Mouse (Mus musculus): ENCODE measurements around the gene Zfp961.

Zfp961 gene

GRCm38 (mm10) chr8:71960483-71960882, 9.6 kb downstream of the Zfp961 start:
- no peak for DNase-seq (ENCODE audit: extremely low read depth, low read depth, low spot score)

- no peak for DNase-seq (ENCODE audit: extremely low read depth, low read depth, low spot score)
Measured at GRCm38 (mm10) chr8:71961796-71962195, 11.0 kb downstream of the Zfp961 start.

- no peak for DNase-seq (ENCODE audit: extremely low read depth, low read depth, low spot score)
Measured at GRCm38 (mm10) chr8:71964051-71964450, 13.2 kb downstream of the Zfp961 start.

- no peak for DNase-seq (ENCODE audit: extremely low read depth, low read depth, low spot score)
Measured at GRCm38 (mm10) chr8:71965166-71965565, 14.3 kb downstream of the Zfp961 start.

- DNase-seq (ENCODE audit: extremely low read depth, low read depth, low spot score): no peak
Measured at GRCm38 (mm10) chr8:71966411-71966810, 15.6 kb downstream of the Zfp961 start.

- DNase-seq (ENCODE audit: extremely low read depth, low read depth, low spot score): no peak
Measured at GRCm38 (mm10) chr8:71967261-71967660, 16.4 kb downstream of the Zfp961 start.

GRCm38 (mm10) chr8:71968100-71968499, 17.3 kb downstream of the Zfp961 start:
- no peak for DNase-seq (ENCODE audit: extremely low read depth, low read depth, low spot score)

- no peak for DNase-seq (ENCODE audit: extremely low read depth, low read depth, low spot score)
Measured at GRCm38 (mm10) chr8:71968636-71969035, 17.8 kb downstream of the Zfp961 start.

- DNase-seq (ENCODE audit: extremely low read depth, low read depth, low spot score): no peak
Measured at GRCm38 (mm10) chr8:71971945-71972344, 21.1 kb downstream of the Zfp961 start.

- DNase-seq (ENCODE audit: extremely low read depth, low read depth, low spot score): no peak
Measured at GRCm38 (mm10) chr8:71974211-71974610, 23.4 kb downstream of the Zfp961 start.

GRCm38 (mm10) chr8:71981032-71981431, 30.2 kb downstream of the Zfp961 start:
- DNase-seq (ENCODE audit: extremely low read depth, low read depth, low spot score): no peak

- no peak for DNase-seq (ENCODE audit: extremely low read depth, low read depth, low spot score)
Measured at GRCm38 (mm10) chr8:71981456-71981855, 30.6 kb downstream of the Zfp961 start.

GRCm38 (mm10) chr8:71984601-71985000, 33.8 kb downstream of the Zfp961 start:
- no peak for DNase-seq (ENCODE audit: extremely low read depth, low read depth, low spot score)

- no peak for DNase-seq (ENCODE audit: extremely low read depth, low read depth, low spot score)
Measured at GRCm38 (mm10) chr8:71988110-71988866, 37.5 kb downstream of the Zfp961 start.

- no peak for DNase-seq (ENCODE audit: extremely low read depth, low read depth, low spot score)
Measured at GRCm38 (mm10) chr8:71988867-71989599, 38.2 kb downstream of the Zfp961 start.

GRCm38 (mm10) chr8:71999434-71999833, 48.6 kb downstream of the Zfp961 start:
- DNase-seq (ENCODE audit: extremely low read depth, low read depth, low spot score): no peak

GRCm38 (mm10) chr8:72000223-72000622, 49.4 kb downstream of the Zfp961 start:
- DNase-seq (ENCODE audit: extremely low read depth, low read depth, low spot score): no peak

GRCm38 (mm10) chr8:72002942-72003341, 52.1 kb downstream of the Zfp961 start:
- DNase-seq (ENCODE audit: extremely low read depth, low read depth, low spot score): no peak

GRCm38 (mm10) chr8:72005912-72006311, 55.1 kb downstream of the Zfp961 start:
- no peak for DNase-seq (ENCODE audit: extremely low read depth, low read depth, low spot score)

GRCm38 (mm10) chr8:72006763-72007162, 55.9 kb downstream of the Zfp961 start:
- no peak for DNase-seq (ENCODE audit: extremely low read depth, low read depth, low spot score)

- DNase-seq (ENCODE audit: extremely low read depth, low read depth, low spot score): no peak
Measured at GRCm38 (mm10) chr8:72008134-72008641, 57.4 kb downstream of the Zfp961 start.

- DNase-seq (ENCODE audit: extremely low read depth, low read depth, low spot score): no peak
Measured at GRCm38 (mm10) chr8:72009473-72009872, 58.6 kb downstream of the Zfp961 start, which contains the start of gene Cyp4f18. Cyp4f18 (minus strand) TSS chr8:72009626.

Measured in fat pad, adult 2 months (tissue).